Mouse (Mus musculus): ENCODE results near the gene 1110051M20Rik. TPM values are rescaled to one million over a fixed set of nuclear protein-coding genes. Genes with fewer than 3 reads are reported as not detected.

The 1110051M20Rik gene
- total and polyA plus RNA-seq, 3 experiments = 0.05 to 0.76 TPM; not detected in 1

DNA sequence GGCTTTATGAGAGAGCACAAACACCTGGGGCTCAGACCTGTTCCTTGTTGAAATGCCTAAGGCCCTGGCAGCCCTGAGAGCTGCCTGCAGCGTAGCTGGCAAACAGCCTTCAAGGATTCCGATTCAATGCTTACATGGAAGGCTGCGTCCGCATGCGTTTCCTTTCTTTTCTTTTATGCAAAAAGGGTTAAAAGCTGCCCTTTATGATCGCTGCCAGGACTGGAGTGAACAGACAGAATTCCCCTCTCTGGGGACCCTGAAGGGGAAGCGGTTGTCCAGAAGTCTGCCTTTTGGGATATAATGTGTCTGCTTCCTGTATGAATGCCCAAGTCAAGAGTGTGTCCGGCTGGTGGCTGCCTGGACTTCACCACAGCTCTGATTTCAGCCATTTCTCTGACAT is 23.1 kb upstream of the 1110051M20Rik start:
- peaks cover 27% of the 10 kb centered on the region for H3K27me3 ChIP-seq (ENCODE audit: insufficient read depth, low read length)
- no peak for TF ChIP-seq CTCF (IDR thresholded peaks at IDR 0.05; ENCODE audit: low read depth, low read length)
- TF ChIP-seq GATA1 (IDR thresholded peaks at IDR 0.05; ENCODE audit: borderline replicate concordance, low read length) = no peak
- no peak for TF ChIP-seq GATA2 (IDR thresholded peaks at IDR 0.05; ENCODE audit: borderline replicate concordance, low read depth, low read length)
- no peak for TF ChIP-seq POLR2AphosphoS5 (IDR thresholded peaks at IDR 0.05; ENCODE audit: insufficient replicate concordance, low read depth, low read length)
- TF ChIP-seq TAL1 (conservative IDR thresholded peaks at IDR 0.05; ENCODE audit: low read depth, low read length) = no peak
- H3K4me3 ChIP-seq (ENCODE audit: low read depth, low read length) = no peak overlapping the region
- H3K36me3 ChIP-seq (replicated peaks) = no peaks in the 10 kb centered on the region
- ATAC-seq (ENCODE audit: extremely low read depth, insufficient number of reproducible peaks, low FRiP score, poor library complexity, severe bottlenecking) = no peak
- DNase-seq (ENCODE audit: low spot score) = no peak
- peaks cover 5% of the 10 kb centered on the region; the same call in 1 of the 2 replicates for H3K4me1 ChIP-seq (ENCODE audit: insufficient read depth, low read depth, low read length)
- H3K9me3 ChIP-seq (replicated peaks) = no peaks in the 10 kb centered on the region

DNA sequence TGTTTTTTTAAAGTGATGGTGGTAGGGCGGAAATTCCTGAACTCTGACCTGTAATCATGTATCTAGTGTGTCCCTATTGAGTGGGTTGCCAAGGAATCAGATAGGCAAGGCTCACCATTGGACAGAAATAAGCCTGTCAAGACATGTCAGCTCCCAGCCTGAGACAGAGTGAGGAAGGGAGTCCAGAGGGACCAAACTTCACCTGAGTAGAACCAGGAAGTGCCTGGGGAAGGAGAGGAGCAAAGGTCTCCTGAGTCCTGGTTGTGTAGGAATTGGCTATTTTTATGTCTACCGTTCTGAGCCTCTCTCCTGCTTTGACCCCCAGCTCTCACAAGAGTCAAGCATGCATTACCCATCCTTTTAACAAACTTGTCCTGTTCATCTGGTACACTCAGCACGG is 21.4 kb upstream of the 1110051M20Rik start:
- no peak for DNase-seq (ENCODE audit: low spot score)
- Histone ChIP-seq H3K36me3 (replicated peaks) (no peaks in the 10 kb centered on the region), H3K27me3 (ENCODE audit: insufficient read depth, low read length) (peaks cover 31% of the 10 kb centered on the region), H3K9me3 (replicated peaks) (no peaks in the 10 kb centered on the region), H3K4me3 (ENCODE audit: low read depth, low read length) (no peak overlapping the region), H3K4me1 (ENCODE audit: insufficient read depth, low read depth, low read length) (peaks cover 6% of the 10 kb centered on the region; the same call in 1 of the 2 replicates)
- no peak for ATAC-seq (ENCODE audit: extremely low read depth, insufficient number of reproducible peaks, low FRiP score, poor library complexity, severe bottlenecking)
- TF ChIP-seq CTCF (IDR thresholded peaks at IDR 0.05; ENCODE audit: low read depth, low read length) (no peak), POLR2AphosphoS5 (IDR thresholded peaks at IDR 0.05; ENCODE audit: insufficient replicate concordance, low read depth, low read length) (no peak)

DNA sequence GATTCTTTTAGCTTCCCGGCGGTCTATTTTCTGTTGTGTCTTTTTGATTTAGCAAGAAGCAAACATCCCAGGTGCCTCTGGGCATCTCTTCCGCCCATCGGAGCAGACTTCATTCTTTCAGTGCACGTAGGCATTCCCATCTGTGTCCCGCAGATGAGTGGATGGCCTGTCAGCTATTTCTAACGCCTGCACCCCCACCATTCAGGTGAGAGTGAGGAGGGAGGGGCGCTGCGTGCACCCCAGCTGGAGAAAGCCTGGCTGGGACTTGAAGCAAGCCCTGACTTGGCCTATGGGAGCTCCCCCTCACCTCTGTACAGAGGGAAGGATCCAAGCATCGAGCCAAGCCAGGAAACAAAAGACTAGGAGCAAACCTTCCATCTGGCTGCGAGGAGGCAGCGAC is 18.2 kb upstream of the 1110051M20Rik start:
- DNase-seq (ENCODE audit: low spot score) = no peak
- H3K27me3 ChIP-seq (ENCODE audit: insufficient read depth, low read length) = peaks cover 43% of the 10 kb centered on the region
- H3K36me3 ChIP-seq (replicated peaks) = no peaks in the 10 kb centered on the region
- TF ChIP-seq GATA2 (IDR thresholded peaks at IDR 0.05; ENCODE audit: borderline replicate concordance, low read depth, low read length) (no peak), GATA1 (IDR thresholded peaks at IDR 0.05; ENCODE audit: borderline replicate concordance, low read length) (no peak), POLR2AphosphoS5 (IDR thresholded peaks at IDR 0.05; ENCODE audit: insufficient replicate concordance, low read depth, low read length) (no peak), TAL1 (conservative IDR thresholded peaks at IDR 0.05; ENCODE audit: low read depth, low read length) (no peak), CTCF (IDR thresholded peaks at IDR 0.05; ENCODE audit: low read depth, low read length) (no peak)
- no peak overlapping the region for H3K4me3 ChIP-seq (ENCODE audit: low read depth, low read length)
- peaks cover 8% of the 10 kb centered on the region; the same call in 1 of the 2 replicates for H3K4me1 ChIP-seq (ENCODE audit: insufficient read depth, low read depth, low read length)
- no peak for ATAC-seq (ENCODE audit: extremely low read depth, insufficient number of reproducible peaks, low FRiP score, poor library complexity, severe bottlenecking)
- peaks cover 3% of the 10 kb centered on the region for H3K9me3 ChIP-seq (replicated peaks)

DNA sequence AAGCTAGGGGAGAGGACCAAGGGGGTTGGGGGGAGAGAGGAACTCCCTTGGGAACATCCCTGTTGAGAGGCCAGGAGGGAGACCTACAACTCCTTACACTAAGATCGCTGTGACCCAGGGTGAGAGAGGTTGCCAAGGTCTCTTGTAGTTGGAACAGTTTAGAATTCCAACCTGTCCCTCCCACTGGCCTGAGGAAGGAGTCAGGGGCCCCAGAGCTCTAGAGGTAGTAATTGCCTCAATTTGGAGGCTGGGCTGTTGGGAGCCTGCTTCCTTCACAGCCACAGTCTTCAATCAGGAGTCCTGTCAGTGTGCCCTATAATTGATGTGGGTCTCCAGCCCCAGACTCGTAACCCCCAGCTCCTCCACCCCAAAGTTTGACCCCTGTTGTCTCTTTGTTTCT is 17.7 kb upstream of the 1110051M20Rik start:
- DNase-seq (ENCODE audit: low spot score) = no peak
- Histone ChIP-seq H3K4me1 (ENCODE audit: insufficient read depth, low read depth, low read length) (peaks cover 9% of the 10 kb centered on the region; the same call in 1 of the 2 replicates), H3K27me3 (ENCODE audit: insufficient read depth, low read length) (peaks cover 47% of the 10 kb centered on the region), H3K4me3 (ENCODE audit: low read depth, low read length) (no peak overlapping the region), H3K9me3 (replicated peaks) (peaks cover 3% of the 10 kb centered on the region), H3K36me3 (replicated peaks) (no peaks in the 10 kb centered on the region)
- ATAC-seq (ENCODE audit: extremely low read depth, insufficient number of reproducible peaks, low FRiP score, poor library complexity, severe bottlenecking) = no peak
- TF ChIP-seq CTCF (IDR thresholded peaks at IDR 0.05; ENCODE audit: low read depth, low read length) = no peak
- no peak for TF ChIP-seq GATA2 (IDR thresholded peaks at IDR 0.05; ENCODE audit: borderline replicate concordance, low read depth, low read length)
- TF ChIP-seq POLR2AphosphoS5 (IDR thresholded peaks at IDR 0.05; ENCODE audit: insufficient replicate concordance, low read depth, low read length) = no peak
- TF ChIP-seq TAL1 (conservative IDR thresholded peaks at IDR 0.05; ENCODE audit: low read depth, low read length) = no peak
- no peak for TF ChIP-seq GATA1 (IDR thresholded peaks at IDR 0.05; ENCODE audit: borderline replicate concordance, low read length)

DNA sequence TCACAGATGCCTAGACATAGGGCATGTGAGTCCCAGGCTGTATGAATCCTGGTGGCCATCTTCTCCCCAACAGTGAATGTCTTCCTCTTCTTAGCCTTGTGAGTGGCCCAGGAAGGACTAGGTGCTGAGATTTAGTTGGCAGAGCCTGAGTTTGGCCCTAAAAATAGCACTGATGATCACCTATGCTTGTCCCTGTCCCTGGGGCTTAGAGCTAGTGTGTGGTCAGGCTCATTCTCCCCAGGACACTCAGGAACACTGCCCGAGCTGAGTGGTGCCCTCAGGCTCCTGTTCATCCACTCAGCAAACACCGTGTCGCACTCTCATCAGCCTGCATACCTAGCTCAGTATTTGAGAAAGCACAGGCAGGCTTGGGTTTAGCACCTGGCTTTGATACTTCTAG is 16.8 kb upstream of the 1110051M20Rik start:
- no peak for DNase-seq (ENCODE audit: low spot score)
- peaks cover 56% of the 10 kb centered on the region for H3K27me3 ChIP-seq (ENCODE audit: insufficient read depth, low read length)
- H3K36me3 ChIP-seq (replicated peaks) = no peaks in the 10 kb centered on the region
- H3K9me3 ChIP-seq (replicated peaks) = peaks cover 3% of the 10 kb centered on the region
- no peak for TF ChIP-seq POLR2AphosphoS5 (IDR thresholded peaks at IDR 0.05; ENCODE audit: insufficient replicate concordance, low read depth, low read length)
- no peak for TF ChIP-seq TAL1 (conservative IDR thresholded peaks at IDR 0.05; ENCODE audit: low read depth, low read length)
- ATAC-seq (ENCODE audit: extremely low read depth, insufficient number of reproducible peaks, low FRiP score, poor library complexity, severe bottlenecking) = no peak
- H3K4me3 ChIP-seq (ENCODE audit: low read depth, low read length) = no peak overlapping the region
- peaks cover 9% of the 10 kb centered on the region; the same call in 1 of the 2 replicates for H3K4me1 ChIP-seq (ENCODE audit: insufficient read depth, low read depth, low read length)

DNA sequence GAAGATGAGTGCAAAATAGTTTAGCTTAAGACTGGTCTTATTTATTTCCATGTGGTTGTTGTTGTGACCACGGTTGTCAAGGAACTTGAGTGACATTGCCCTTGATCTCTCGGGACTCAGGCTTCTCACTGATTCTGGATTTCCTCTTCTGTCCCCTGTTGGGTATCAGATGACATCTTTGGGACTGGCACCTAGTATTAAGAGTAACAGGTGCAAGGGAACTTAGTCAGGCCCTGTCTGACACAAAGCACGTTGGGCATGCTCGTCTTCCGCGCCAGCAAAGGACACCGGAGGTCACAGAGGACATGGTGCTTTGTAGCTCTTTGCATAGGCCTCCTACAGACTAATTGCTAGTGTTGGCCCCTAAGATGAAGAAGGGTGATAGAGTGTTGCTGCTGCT is 16.3 kb upstream of the 1110051M20Rik start:
- Histone ChIP-seq H3K27me3 (ENCODE audit: insufficient read depth, low read length) (peaks cover 54% of the 10 kb centered on the region), H3K4me1 (ENCODE audit: insufficient read depth, low read depth, low read length) (peaks cover 9% of the 10 kb centered on the region; the same call in 1 of the 2 replicates), H3K9me3 (replicated peaks) (peaks cover 3% of the 10 kb centered on the region), H3K4me3 (ENCODE audit: low read depth, low read length) (no peak overlapping the region), H3K36me3 (replicated peaks) (no peaks in the 10 kb centered on the region)
- TF ChIP-seq POLR2AphosphoS5 (IDR thresholded peaks at IDR 0.05; ENCODE audit: insufficient replicate concordance, low read depth, low read length) (no peak), CTCF (IDR thresholded peaks at IDR 0.05; ENCODE audit: low read depth, low read length) (no peak), GATA2 (IDR thresholded peaks at IDR 0.05; ENCODE audit: borderline replicate concordance, low read depth, low read length) (no peak), TAL1 (conservative IDR thresholded peaks at IDR 0.05; ENCODE audit: low read depth, low read length) (no peak), GATA1 (IDR thresholded peaks at IDR 0.05; ENCODE audit: borderline replicate concordance, low read length) (no peak)
- ATAC-seq (ENCODE audit: extremely low read depth, insufficient number of reproducible peaks, low FRiP score, poor library complexity, severe bottlenecking) (no peak), DNase-seq (ENCODE audit: low spot score) (no peak)

DNA sequence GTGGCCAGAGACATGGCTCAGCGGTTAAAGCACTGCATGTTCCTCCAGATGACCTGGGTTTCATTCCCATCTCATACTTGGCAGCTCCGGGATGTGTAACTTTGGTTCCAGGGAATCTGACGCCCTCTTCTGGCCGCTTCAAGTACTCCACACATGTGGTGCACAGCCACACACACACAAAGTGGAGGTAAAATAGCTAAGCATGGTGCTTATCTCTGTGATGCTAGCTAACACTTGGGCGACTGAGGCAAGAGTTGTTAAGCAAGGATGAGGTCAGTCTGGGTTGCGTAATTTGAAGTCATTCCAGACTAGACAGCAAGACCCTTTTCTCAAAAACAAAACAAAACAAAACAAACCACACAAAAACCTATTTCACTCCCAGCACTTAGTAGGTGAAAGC is 15.6 kb upstream of the 1110051M20Rik start:
- Histone ChIP-seq H3K4me1 (ENCODE audit: insufficient read depth, low read depth, low read length) (peaks cover 9% of the 10 kb centered on the region; the same call in 1 of the 2 replicates), H3K27me3 (ENCODE audit: insufficient read depth, low read length) (peaks cover 59% of the 10 kb centered on the region)
- no peak for DNase-seq (ENCODE audit: low spot score)

More for the DNA sequence above, 15.6 kb upstream of the 1110051M20Rik start:
- no peak for ATAC-seq (ENCODE audit: extremely low read depth, insufficient number of reproducible peaks, low FRiP score, poor library complexity, severe bottlenecking)
- H3K36me3 ChIP-seq (replicated peaks) = no peaks in the 10 kb centered on the region
- no peak overlapping the region for H3K4me3 ChIP-seq (ENCODE audit: low read depth, low read length)
- no peak for TF ChIP-seq GATA1 (IDR thresholded peaks at IDR 0.05; ENCODE audit: borderline replicate concordance, low read length)
- TF ChIP-seq CTCF (IDR thresholded peaks at IDR 0.05; ENCODE audit: low read depth, low read length) = no peak
- TF ChIP-seq TAL1 (conservative IDR thresholded peaks at IDR 0.05; ENCODE audit: low read depth, low read length) = no peak
- TF ChIP-seq POLR2AphosphoS5 (IDR thresholded peaks at IDR 0.05; ENCODE audit: insufficient replicate concordance, low read depth, low read length) = no peak
- TF ChIP-seq GATA2 (IDR thresholded peaks at IDR 0.05; ENCODE audit: borderline replicate concordance, low read depth, low read length) = no peak
- H3K9me3 ChIP-seq (replicated peaks) = peaks cover 3% of the 10 kb centered on the region
